ENCODE assay signal across 8 mouse cellular contexts in genomic region chr9:37459665-37460042, GRCm38 (mm10). TPM values are rescaled to one million over a fixed set of nuclear protein-coding genes. Genes with fewer than 3 reads are reported as not detected.
DNase-seq lines count a peak whose midpoint lies in the region; ATAC-seq and TF ChIP-seq lines count a peak whose summit lies in the region.

No protein-coding gene starts in this region.

- H3K79me2 ChIP-seq in CH12.LX (replicated peaks; ENCODE audit: control insufficient read depth, extremely low read depth, insufficient read depth, poor library complexity, severe bottlenecking) = no peaks in the 10 kb centered on the region

- peak overlapping the region; percentile 67 for H3K4me3 ChIP-seq in heart, embryonic 10.5 days
- H3K4me3 ChIP-seq in CH12.LX (replicated peaks in 1 of 3; ENCODE audit: low read depth in 2 of 3, low read length in 2 of 3, poor library complexity in 1 of 3) = no peak overlapping the region
- peak overlapping the region; percentile 54 for H3K4me3 ChIP-seq in forebrain, embryonic 13.5 days
- peak overlapping the region; percentile 49 for H3K4me3 ChIP-seq in limb, embryonic 15.5 days

- no peak for TF ChIP-seq RAD21 in CH12.LX (IDR thresholded peaks at IDR 0.05; ENCODE audit: low read depth, low read length)

- no peak for TF ChIP-seq EP300 in CH12.LX (IDR thresholded peaks at IDR 0.05; ENCODE audit: low read length)

- in situ Hi-C loops in CH12.LX (cut with MboI; ENCODE audit: low pct_ligation_motif_present, low pct_unique_long_range_greater_than_20kb, low sequenced_read_pairs) = no loop called here

- peak overlapping the region; percentile 89; the same call in 1 of the 2 replicates for H3K4me2 ChIP-seq in CH12.LX (ENCODE audit: insufficient read depth, low read depth, poor library complexity, severe bottlenecking)
- peak overlapping the region; percentile 97 for H3K4me2 ChIP-seq in forebrain, embryonic 13.5 days
- H3K4me2 ChIP-seq in limb, embryonic 15.5 days = peak overlapping the region; percentile 97

- peaks cover 91% of the 10 kb centered on the region for H3K27me3 ChIP-seq in heart, embryonic 10.5 days (ENCODE audit: insufficient read depth, poor library complexity, severe bottlenecking)
- peaks cover 36% of the 10 kb centered on the region for H3K27me3 ChIP-seq in CH12.LX (replicated peaks)
- H3K27me3 ChIP-seq in forebrain, embryonic 13.5 days = peaks cover 40% of the 10 kb centered on the region
- H3K27me3 ChIP-seq in limb, embryonic 15.5 days = peaks cover 93% of the 10 kb centered on the region

- ATAC-seq in forebrain, embryonic 13.5 days = no peak
- ATAC-seq in limb, embryonic 15.5 days (ENCODE audit: insufficient number of reproducible peaks, low FRiP score, low TSS enrichment, low read depth) = no peak

- peaks cover 21% of the 10 kb centered on the region for H3K4me1 ChIP-seq in heart, embryonic 10.5 days
- H3K4me1 ChIP-seq in CH12.LX (ENCODE audit: control insufficient read depth in 1 of 2, insufficient read depth in 2 of 2) = peaks cover 0 to 17% of the 10 kb centered on the region in 2 experiments; a peak in 3 of 4 replicates
- H3K4me1 ChIP-seq in forebrain, embryonic 13.5 days = peaks cover 72% of the 10 kb centered on the region
- H3K4me1 ChIP-seq in limb, embryonic 15.5 days = peaks cover 20% of the 10 kb centered on the region

- no peak overlapping the region for H3K9ac ChIP-seq in CH12.LX (ENCODE audit: insufficient read depth, low read depth)
- H3K9ac ChIP-seq in forebrain, embryonic 13.5 days = peak overlapping the region; percentile 72
- H3K9ac ChIP-seq in limb, embryonic 15.5 days = no peak overlapping the region

- dilution Hi-C loops in CH12.LX (cut with MboI; ENCODE audit: extremely low pct_ligation_motif_present, extremely low pct_unique_long_range_greater_than_20kb, low sequenced_read_pairs) = no loop called here

- no peak for DNase-seq in heart, embryonic 10.5 days (ENCODE audit: low spot score)
- DNase-seq in heart, postnatal 4 days = no peak
- DNase-seq in CH12.LX (ENCODE audit: extremely low read depth) = no peak
- no peak for DNase-seq in left cerebral cortex, adult 18-20 months (ENCODE audit: low spot score in 2 of 2)
- no peak for DNase-seq in spleen, postnatal 36 days (ENCODE audit: low spot score in 2 of 2)
- no peak for DNase-seq in T-cell, adult 2 months (ENCODE audit: low spot score)

- TF ChIP-seq CTCF in CH12.LX (conservative IDR thresholded peaks at IDR 0.05 in 1 of 2, IDR thresholded peaks at IDR 0.05 in 1 of 2; ENCODE audit: low read depth in 2 of 2, low read length in 2 of 2) = no peak

- no peaks in the 10 kb centered on the region for H3K9me3 ChIP-seq in heart, embryonic 10.5 days
- H3K9me3 ChIP-seq in CH12.LX (replicated peaks; ENCODE audit: low read length) = peaks cover 3% of the 10 kb centered on the region
- no peaks in the 10 kb centered on the region for H3K9me3 ChIP-seq in forebrain, embryonic 13.5 days (replicated peaks)
- no peaks in the 10 kb centered on the region for H3K9me3 ChIP-seq in limb, embryonic 15.5 days

- H3K36me3 ChIP-seq in heart, embryonic 10.5 days = no peaks in the 10 kb centered on the region
- H3K36me3 ChIP-seq in CH12.LX (replicated peaks in 1 of 2; ENCODE audit: control insufficient read depth in 1 of 2, insufficient read depth in 1 of 2, low read length in 1 of 2) = no peaks in the 10 kb centered on the region
- no peaks in the 10 kb centered on the region for H3K36me3 ChIP-seq in forebrain, embryonic 13.5 days (ENCODE audit: poor library complexity, severe bottlenecking)
- H3K36me3 ChIP-seq in limb, embryonic 15.5 days = no peaks in the 10 kb centered on the region

- no peak overlapping the region for H3K27ac ChIP-seq in heart, embryonic 10.5 days
- no peak overlapping the region for H3K27ac ChIP-seq in CH12.LX (ENCODE audit: insufficient read depth, low read depth)
- peak overlapping the region; percentile 81 for H3K27ac ChIP-seq in forebrain, embryonic 13.5 days
- no peak overlapping the region for H3K27ac ChIP-seq in limb, embryonic 15.5 days

- 1% methylated on average over 9 of the region's 9 CpGs for WGBS in heart, embryonic 10.5 days
- 2% methylated on average over 9 of the region's 9 CpGs for WGBS in forebrain, embryonic 13.5 days
- WGBS in limb, embryonic 15.5 days = under 1% methylated on average over 9 of the region's 9 CpGs

- no peak for TF ChIP-seq POLR2A in CH12.LX (IDR thresholded peaks at IDR 0.05; ENCODE audit: low read depth, low read length)

TF ChIP-seq in CH12.LX, 34 proteins besides CTCF, POLR2A, EP300 and RAD21:
- no peak for TF ChIP-seq MAZ (IDR thresholded peaks at IDR 0.05; ENCODE audit: low read depth, low read length)
- TF ChIP-seq CHD2 (IDR thresholded peaks at IDR 0.05; ENCODE audit: low read length) = no peak

RNA-seq across cellular contexts. Expression of gene Robo3, which starts 26.6 kb away (rescaled TPM):
- 0.06 and 0.10 TPM in 2 replicates for polyA plus RNA-seq in heart, embryonic 10.5 days (2016; fragmentation: Nextera tagmentation; extraction: Ambion mirVana)
- under 1 TPM in 1 of 2 experiments, not detected in 1; 0.05 TPM for total RNA-seq in heart, postnatal 4 days (2021)
- 0.76 TPM in 2 replicates for total RNA-seq in CH12.LX (2012; rRNA removed)
- total RNA-seq in CH12.LX (2014; rRNA removed) = 0.42 and 0.59 TPM in 2 replicates
- 0.41 and 1.1 TPM in 2 replicates for polyA plus RNA-seq in CH12.LX (2012; ENCODE audit: insufficient read length, low read depth)
- 7.1 and 9.3 TPM in 2 replicates for polyA plus RNA-seq in forebrain, embryonic 13.5 days (2015; fragmentation: Nextera tagmentation; extraction: Ambion mirVana)
- polyA plus RNA-seq in limb, embryonic 15.5 days (2015; fragmentation: Nextera tagmentation; extraction: Ambion mirVana) = 0.06 and 0.12 TPM in 2 replicates
- 10 to 100 TPM; 12.7 to 21.8 TPM for total RNA-seq in left cerebral cortex, adult 18-20 months (2021)

RNA-seq across cellular contexts. Expression of gene Msantd2, which starts 29.5 kb away (rescaled TPM):
- 17.9 and 23.8 TPM in 2 replicates for polyA plus RNA-seq in heart, embryonic 10.5 days (2016; fragmentation: Nextera tagmentation; extraction: Ambion mirVana)
- total RNA-seq in heart, postnatal 4 days (2021) = 10 to 100 TPM; 15.2 to 20.6 TPM
- 14.2 and 16.8 TPM in 2 replicates for total RNA-seq in CH12.LX (2012; rRNA removed)
- 13.8 and 15.5 TPM in 2 replicates for total RNA-seq in CH12.LX (2014; rRNA removed)
- 9.5 and 11.9 TPM in 2 replicates for polyA plus RNA-seq in CH12.LX (2012; ENCODE audit: insufficient read length, low read depth)
- 32.3 and 38.1 TPM in 2 replicates for polyA plus RNA-seq in forebrain, embryonic 13.5 days (2015; fragmentation: Nextera tagmentation; extraction: Ambion mirVana)
- 17.3 and 25.2 TPM in 2 replicates for polyA plus RNA-seq in limb, embryonic 15.5 days (2015; fragmentation: Nextera tagmentation; extraction: Ambion mirVana)
- 10 to 100 TPM; 14.0 to 23.0 TPM for total RNA-seq in left cerebral cortex, adult 18-20 months (2021)

RNA-seq across cellular contexts. Expression of gene Robo4, which starts 58.0 kb away (rescaled TPM):
- polyA plus RNA-seq in heart, embryonic 10.5 days (2016; fragmentation: Nextera tagmentation; extraction: Ambion mirVana) = 2.0 and 4.0 TPM in 2 replicates
- total RNA-seq in heart, postnatal 4 days (2021) = 10 to 100 TPM; 32.6 to 33.2 TPM
- total RNA-seq in CH12.LX (2012; rRNA removed) = not detected in 2 replicates
- total RNA-seq in CH12.LX (2014; rRNA removed) = not detected in 2 replicates
- not detected in 2 replicates for polyA plus RNA-seq in CH12.LX (2012; ENCODE audit: insufficient read length, low read depth)
- polyA plus RNA-seq in forebrain, embryonic 13.5 days (2015; fragmentation: Nextera tagmentation; extraction: Ambion mirVana) = 3.1 and 4.2 TPM in 2 replicates
- 10.7 and 14.3 TPM in 2 replicates for polyA plus RNA-seq in limb, embryonic 15.5 days (2015; fragmentation: Nextera tagmentation; extraction: Ambion mirVana)
- 1 to 10 TPM; 4.9 to 7.2 TPM for total RNA-seq in left cerebral cortex, adult 18-20 months (2021)

Comparison
In these comparisons a context has a peak if more than half of its experiments do, and no peak if none do; other contexts are left out.
1. H3K4me3 ChIP-seq: peak in heart, embryonic 10.5 days (single experiment), forebrain, embryonic 13.5 days (single experiment) and limb, embryonic 15.5 days (single experiment); none in CH12.LX (0 of 3).
2. Peak in every context shown above with its lines, with median percentiles within 50 percentile points of each other: H3K4me2 ChIP-seq.